Mouse (Mus musculus) spleen, adult 2 months (tissue): Measurements from ENCODE around the gene Gm10799. TPM values are rescaled to one million over a fixed set of nuclear protein-coding genes. Genes with fewer than 3 reads are reported as not detected.
A peak's percentile ranks its signal among the peaks of the same experiment; 100 is the strongest.
"Not testable (repeated sequence)": the region's sequence is repeated elsewhere in the genome, so short reads cannot be mapped to it uniquely, and the experiment has no call there.

ENCODE experiments used
- DNase-seq, 2 experiments: peaks; one replicate each; pipeline versions ENCODE4 v3.0.0 to v3.0.0-alpha.2; 2012 to 2021; ENCODE audit warnings: low spot score in 2 of 2, low read depth in 1 of 2
- H3K27ac ChIP-seq: fragments of 200-500 bp; 2 replicates; pipeline ENCODE4 v1.5.1; 2012; ENCODE audit warnings: low read length, inconsistent platforms; ENCODE audit not compliant: insufficient read depth
- H3K27me3 ChIP-seq: fragments of 200-500 bp; 2 replicates; pipeline ENCODE4 v1.6.1; 2012; ENCODE audit warnings: mild to moderate bottlenecking, moderate library complexity, low read length, inconsistent platforms; ENCODE audit not compliant: control insufficient read depth, insufficient read depth
- H3K36me3 ChIP-seq: fragments of 200-500 bp; 2 replicates; pipeline ENCODE4 v1.6.1; 2012; ENCODE audit warnings: mild to moderate bottlenecking, low read length, inconsistent platforms; ENCODE audit not compliant: control insufficient read depth, insufficient read depth
- H3K4me1 ChIP-seq: fragments of 200-500 bp; 2 replicates; pipeline ENCODE4 v1.6.1; 2011; ENCODE audit warnings: inconsistent platforms; ENCODE audit not compliant: control insufficient read depth, insufficient read depth, insufficient read length
- H3K4me3 ChIP-seq: fragments of 200-500 bp; 2 replicates; pipeline ENCODE4 v1.5.1; 2011; ENCODE audit warnings: mild to moderate bottlenecking, inconsistent platforms; ENCODE audit not compliant: insufficient read depth, insufficient read length; ENCODE audit errors: extremely low read depth
- CTCF ChIP-seq: fragments of 200-500 bp; IDR thresholded peaks from 2 replicates; pipeline ENCODE4 v1.5.1; 2011; ENCODE audit warnings: mild to moderate bottlenecking, inconsistent platforms; ENCODE audit not compliant: insufficient read depth, insufficient read length, insufficient replicate concordance; ENCODE audit errors: extremely low read depth
- POLR2A ChIP-seq: fragments of 200-500 bp; IDR thresholded peaks from 2 replicates; pipeline ENCODE4 v1.6.1; 2011; ENCODE audit warnings: low read depth, low read length, inconsistent platforms
- WGBS: fragments of 180-500 bp; shearing (Covaris S2); methylation state at CpG from one replicate; pipeline ENCODE4 v1.1.7; 2018; 5-methylcytosine and 5-hydroxymethylcytosine counted together
- polyA plus RNA-seq: library from polyadenylated mRNA; depleted of rRNA; stranded (reverse); fragments of >200 nt; gene quantifications from 2 replicates; pipeline ENCODE4 v1.2.3, GENCODE M21; 2012

Gene Gm10799
- polyA plus RNA-seq, 1 experiment = not detected

- Histone ChIP-seq H3K4me1 (no peaks in the 10 kb centered on the region), H3K27ac (no peak overlapping the region), H3K27me3 (no peaks in the 10 kb centered on the region), H3K36me3 (no peaks in the 10 kb centered on the region), H3K4me3 (no peak overlapping the region)
- TF ChIP-seq POLR2A = no peak
- no peak for TF ChIP-seq CTCF
- WGBS = 81% methylated on average over 6 of the region's 6 CpGs
- DNase-seq = no peak
These were observed 36.5 kb upstream of the Gm10799 start for GRCm38 (mm10) chr2:104104800-104105199.

DNA sequence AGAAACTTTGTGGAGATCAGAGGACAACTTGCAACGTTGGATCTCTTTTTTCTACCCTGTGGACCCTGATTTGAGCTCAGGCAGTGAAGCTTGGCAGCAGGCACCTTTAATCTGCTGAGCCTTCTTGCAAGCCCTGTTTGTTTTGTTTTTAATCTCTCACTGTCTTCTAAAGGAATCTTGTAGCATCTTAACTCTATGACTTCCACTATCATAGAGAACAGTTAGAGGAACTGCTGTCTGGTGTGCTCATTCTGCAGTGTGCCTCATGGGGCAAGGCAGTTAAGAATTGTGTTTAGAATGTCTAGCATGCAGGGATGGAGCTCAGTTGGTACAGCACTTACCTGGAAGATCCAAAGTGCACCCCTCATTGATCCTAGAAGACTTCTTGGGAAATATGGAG lies 31.6 kb upstream of the Gm10799 start:
- no peak for DNase-seq

DNA sequence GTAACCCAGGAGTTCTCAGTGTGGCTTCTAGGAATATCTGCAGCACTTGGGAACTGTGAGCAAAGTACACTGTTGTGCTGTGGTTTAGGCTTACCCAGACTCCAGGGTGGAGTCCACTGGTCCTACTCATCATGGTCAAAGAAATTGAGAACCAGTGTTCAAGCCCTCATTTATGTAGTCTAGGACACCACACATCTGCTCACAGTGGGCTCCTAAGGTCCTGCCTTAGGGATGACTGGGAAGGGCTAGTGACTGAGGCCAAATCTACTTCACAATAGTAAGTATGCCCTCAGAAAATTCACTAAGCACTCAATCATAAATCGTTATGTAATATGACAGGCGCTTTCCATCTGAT lies 30.9 kb upstream of the Gm10799 start:
- H3K36me3 ChIP-seq = no peaks in the 10 kb centered on the region
- no peak overlapping the region for H3K4me3 ChIP-seq
- no peaks in the 10 kb centered on the region for H3K4me1 ChIP-seq
- H3K27ac ChIP-seq = no peak overlapping the region
- H3K27me3 ChIP-seq = no peaks in the 10 kb centered on the region
- WGBS = 97% methylated on average over 2 of the region's 2 CpGs
- no peak for DNase-seq
- TF ChIP-seq POLR2A (no peak), CTCF (no peak)

More for the DNA sequence above, 31.6 kb upstream of the Gm10799 start:
- WGBS = 69% methylated on average over 1 of the region's 1 CpGs
- Histone ChIP-seq H3K27ac (no peak overlapping the region), H3K36me3 (no peaks in the 10 kb centered on the region), H3K27me3 (no peaks in the 10 kb centered on the region), H3K4me1 (no peaks in the 10 kb centered on the region), H3K4me3 (no peak overlapping the region)
- TF ChIP-seq POLR2A = no peak
- no peak for TF ChIP-seq CTCF

DNA sequence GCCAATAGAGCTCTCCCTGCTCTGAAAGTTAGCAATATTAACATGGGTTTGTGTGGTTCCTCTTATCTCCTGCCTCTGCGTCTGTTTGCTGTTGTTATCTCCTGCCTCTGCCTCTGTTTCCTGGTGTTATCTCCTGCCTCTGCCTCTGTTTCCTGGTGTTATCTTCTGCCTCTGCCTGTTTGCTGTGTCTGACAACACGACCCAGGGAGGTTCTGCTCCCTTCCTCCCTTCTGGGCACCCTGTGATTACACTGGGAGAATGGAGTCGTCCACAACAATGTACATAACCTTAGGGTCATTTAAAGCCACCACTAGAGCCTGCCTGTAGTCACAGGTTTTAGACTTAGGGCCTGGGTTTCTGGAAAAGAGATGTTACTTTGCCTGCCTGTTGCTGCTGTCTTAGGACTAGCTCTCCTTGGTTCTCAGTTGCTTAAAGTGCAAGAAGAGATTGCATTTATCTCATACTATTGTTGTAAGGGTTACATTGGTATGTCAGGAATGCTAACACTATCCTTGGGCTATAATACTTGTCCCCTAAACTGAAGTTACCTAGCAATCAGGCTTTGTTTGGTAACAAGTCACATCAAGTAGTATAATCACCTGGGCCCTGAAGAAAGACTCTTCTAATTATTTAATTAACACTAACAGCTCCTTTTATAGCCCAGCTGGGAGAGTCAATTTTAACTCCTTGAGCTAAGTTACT lies 30.3 kb upstream of the Gm10799 start:
- DNase-seq = no peak
- Histone ChIP-seq H3K27me3 (no peaks in the 10 kb centered on the region), H3K36me3 (no peaks in the 10 kb centered on the region), H3K4me1 (no peaks in the 10 kb centered on the region), H3K27ac (no peak overlapping the region), H3K4me3 (no peak overlapping the region)
- WGBS = 46% methylated on average over 3 of the region's 3 CpGs
- TF ChIP-seq CTCF = no peak
- TF ChIP-seq POLR2A = no peak

GRCm38 (mm10) chr2:104097396-104097795 lies 29.0 kb upstream of the Gm10799 start:
- H3K4me3 ChIP-seq, DNase-seq, H3K4me1 ChIP-seq, H3K36me3 ChIP-seq, H3K27ac ChIP-seq, H3K27me3 ChIP-seq: not testable (repeated sequence)
- WGBS = 97% methylated on average over 4 of the region's 4 CpGs

GRCm38 (mm10) chr2:104096796-104097195 lies 28.4 kb upstream of the Gm10799 start:
- H3K4me3 ChIP-seq = not testable (repeated sequence)
- 81% methylated on average over 1 of the region's 1 CpGs for WGBS

GRCm38 (mm10) chr2:104096256-104096655 lies 27.9 kb upstream of the Gm10799 start:
- no peak for TF ChIP-seq CTCF
- TF ChIP-seq POLR2A = no peak
- WGBS = 52% methylated on average over 10 of the region's 10 CpGs
- H3K4me1 ChIP-seq = no peaks in the 10 kb centered on the region
- H3K27me3 ChIP-seq = no peaks in the 10 kb centered on the region
- peak overlapping the region; percentile 16 for H3K4me3 ChIP-seq
- no peak for DNase-seq
- H3K27ac ChIP-seq = 0 out of 2 replicates have a peak overlapping the region, but pooled peaks have one; percentile 2
- no peaks in the 10 kb centered on the region for H3K36me3 ChIP-seq

More at GRCm38 (mm10) chr2:104096796-104097195, 28.4 kb upstream of the Gm10799 start:
- not testable (repeated sequence) for DNase-seq, H3K36me3 ChIP-seq, H3K4me1 ChIP-seq, H3K27ac ChIP-seq, H3K27me3 ChIP-seq
